25 mouse cellular contexts compared by ENCODE assay signal in genomic region chr10:43611081-43611480, GRCm38 (mm10). TPM values are rescaled to one million over a fixed set of nuclear protein-coding genes. Genes with fewer than 3 reads are reported as not detected.
DNase-seq lines count a peak whose midpoint lies in the region; ATAC-seq and TF ChIP-seq lines count a peak whose summit lies in the region.
"Had no signal": no experiment of that assay in that cellular context is flagged by ENCODE, and none has a peak within 500 bp of the region (broad histone marks: within the 10 kb centered on the region; RNA-seq: fewer than 3 reads in every experiment).

No protein-coding gene starts in this region.

- dilution Hi-C loops in CH12.LX (cut with MboI; ENCODE audit: extremely low pct_ligation_motif_present, extremely low pct_unique_long_range_greater_than_20kb, low sequenced_read_pairs), result no loop called here

- TF ChIP-seq EP300 in CH12.LX (IDR thresholded peaks at IDR 0.05; ENCODE audit: low read length), result no peak
- TF ChIP-seq EP300 in liver, embryonic 14.5 days (IDR thresholded peaks at IDR 0.05; ENCODE audit: low read depth), result peak; percentile 85

- H3K9me3 ChIP-seq in CH12.LX (replicated peaks; ENCODE audit: low read length), result peaks cover 2% of the 10 kb centered on the region
- H3K9me3 ChIP-seq in erythroblast, embryonic 14.5 days (ENCODE audit: control insufficient read depth, low read length), result peaks cover 10% of the 10 kb centered on the region
- no peaks in the 10 kb centered on the region for H3K9me3 ChIP-seq in liver, embryonic 14.5 days (ENCODE audit: control insufficient read depth, low read length)
- no peaks in the 10 kb centered on the region for H3K9me3 ChIP-seq in midbrain, embryonic 10.5 days (replicated peaks)
- H3K9me3 ChIP-seq: embryonic facial prominence, embryonic 10.5 days; forebrain, embryonic 12.5 days; G1E; kidney, embryonic 15.5 days; neural tube, embryonic 15.5 days had no signal

- H3K27ac ChIP-seq in CH12.LX (ENCODE audit: insufficient read depth, low read depth), result no peak overlapping the region
- H3K27ac ChIP-seq in liver, embryonic 14.5 days, result peak overlapping the region; percentile 99
- no peak overlapping the region for H3K27ac ChIP-seq in midbrain, embryonic 10.5 days (replicated peaks)
- H3K27ac ChIP-seq: embryonic facial prominence, embryonic 10.5 days; forebrain, embryonic 12.5 days; gastrocnemius, adult 2 months; kidney, embryonic 15.5 days; macrophage; neural tube, embryonic 15.5 days had no signal

- TF ChIP-seq CTCF in CH12.LX (conservative IDR thresholded peaks at IDR 0.05 in 1 of 2, IDR thresholded peaks at IDR 0.05 in 1 of 2; ENCODE audit: low read depth in 2 of 2, low read length in 2 of 2), result no peak
- TF ChIP-seq CTCF in liver, embryonic 14.5 days (IDR thresholded peaks at IDR 0.05; ENCODE audit: low read depth), result no peak

- ATAC-seq in liver, embryonic 14.5 days (ENCODE audit: insufficient read depth), result peak; percentile 7; the same call in 1 of the 2 replicates
- ATAC-seq in CD4-positive, CD25-positive, alpha-beta regulatory T cell, adult 4 months, result no peak
- ATAC-seq: intestine, postnatal 0 days; lung, postnatal 0 days had no signal

- no peak overlapping the region for H3K9ac ChIP-seq in CH12.LX (ENCODE audit: insufficient read depth, low read depth)
- peak overlapping the region; percentile 62 for H3K9ac ChIP-seq in liver, embryonic 14.5 days (replicated peaks)
- H3K9ac ChIP-seq: forebrain, embryonic 12.5 days; kidney, embryonic 15.5 days; neural tube, embryonic 15.5 days had no signal

- H3K4me3 ChIP-seq in CH12.LX (replicated peaks in 1 of 3; ENCODE audit: low read depth in 2 of 3, low read length in 2 of 3, poor library complexity in 1 of 3), result no peak overlapping the region
- H3K4me3 ChIP-seq in erythroblast, embryonic 14.5 days (replicated peaks), result peak overlapping the region; percentile 37
- H3K4me3 ChIP-seq in liver, embryonic 14.5 days (ENCODE audit: insufficient read depth in 1 of 2, low read depth in 2 of 2, low read length in 2 of 2), result no peak overlapping the region
- H3K4me3 ChIP-seq in midbrain, embryonic 10.5 days, result no peak overlapping the region
- H3K4me3 ChIP-seq: embryonic facial prominence, embryonic 10.5 days; forebrain, embryonic 12.5 days; gastrocnemius, adult 2 months; kidney, embryonic 15.5 days; neural tube, embryonic 15.5 days had no signal

- H3K36me3 ChIP-seq in CH12.LX (replicated peaks in 1 of 2; ENCODE audit: control insufficient read depth in 1 of 2, insufficient read depth in 1 of 2, low read length in 1 of 2), result no peaks in the 10 kb centered on the region
- H3K36me3 ChIP-seq in erythroblast, embryonic 14.5 days (ENCODE audit: control insufficient read depth), result peaks cover 80% of the 10 kb centered on the region
- H3K36me3 ChIP-seq in liver, embryonic 14.5 days (replicated peaks; ENCODE audit: control insufficient read depth, insufficient read depth, low read depth), result peaks cover 22% of the 10 kb centered on the region
- no peaks in the 10 kb centered on the region for H3K36me3 ChIP-seq in midbrain, embryonic 10.5 days
- H3K36me3 ChIP-seq: embryonic facial prominence, embryonic 10.5 days; forebrain, embryonic 12.5 days; G1E; kidney, embryonic 15.5 days; neural tube, embryonic 15.5 days had no signal

- no peak overlapping the region for H3K4me2 ChIP-seq in CH12.LX (ENCODE audit: insufficient read depth, low read depth, poor library complexity, severe bottlenecking)
- H3K4me2 ChIP-seq in liver, embryonic 14.5 days (ENCODE audit: low read depth), result peak overlapping the region; percentile 59
- H3K4me2 ChIP-seq: forebrain, embryonic 12.5 days; heart, embryonic 11.5 days; kidney, embryonic 15.5 days; neural tube, embryonic 15.5 days had no signal

- TF ChIP-seq RAD21 in CH12.LX (IDR thresholded peaks at IDR 0.05; ENCODE audit: low read depth, low read length), result no peak

- H3K79me2 ChIP-seq in CH12.LX (replicated peaks; ENCODE audit: control insufficient read depth, extremely low read depth, insufficient read depth, poor library complexity, severe bottlenecking), result no peaks in the 10 kb centered on the region

- H3K4me1 ChIP-seq in CH12.LX (ENCODE audit: control insufficient read depth in 1 of 2, insufficient read depth in 2 of 2), result peaks cover 0 to 3% of the 10 kb centered on the region in 2 experiments; a peak in 1 of 4 replicates
- peaks cover 94% of the 10 kb centered on the region for H3K4me1 ChIP-seq in erythroblast, embryonic 14.5 days (ENCODE audit: control insufficient read depth)
- H3K4me1 ChIP-seq in liver, embryonic 14.5 days (replicated peaks; ENCODE audit: control insufficient read depth in 2 of 2, insufficient read depth in 2 of 2, low read length in 1 of 2), result peaks cover 69 to 70% of the 10 kb centered on the region in 2 experiments
- no peaks in the 10 kb centered on the region for H3K4me1 ChIP-seq in midbrain, embryonic 10.5 days
- H3K4me1 ChIP-seq: embryonic facial prominence, embryonic 10.5 days; forebrain, embryonic 12.5 days; kidney, embryonic 15.5 days; neural tube, embryonic 15.5 days had no signal

- TF ChIP-seq POLR2A in CH12.LX (IDR thresholded peaks at IDR 0.05; ENCODE audit: low read depth, low read length), result no peak

- no peaks in the 10 kb centered on the region for H3K27me3 ChIP-seq in CH12.LX (replicated peaks)
- H3K27me3 ChIP-seq in erythroblast, embryonic 14.5 days (ENCODE audit: control insufficient read depth), result no peaks in the 10 kb centered on the region
- no peaks in the 10 kb centered on the region for H3K27me3 ChIP-seq in liver, embryonic 14.5 days (ENCODE audit: control insufficient read depth, insufficient read depth, low read length)
- no peaks in the 10 kb centered on the region for H3K27me3 ChIP-seq in midbrain, embryonic 10.5 days (ENCODE audit: low read depth, poor library complexity, severe bottlenecking)
- H3K27me3 ChIP-seq: kidney, embryonic 15.5 days; neural tube, embryonic 15.5 days had no signal

- in situ Hi-C loops in CH12.LX (cut with MboI; ENCODE audit: low pct_ligation_motif_present, low pct_unique_long_range_greater_than_20kb, low sequenced_read_pairs), result no loop called here

- DNase-seq in CH12.LX (ENCODE audit: extremely low read depth) (no peak), MN1 (ENCODE audit: low spot score) (peak; percentile 20)
- DNase-seq in liver, embryonic 14.5 days (ENCODE audit: low read depth in 3 of 3, low spot score in 3 of 3), result peak; percentile 73 to 80 (median 73)
- DNase-seq in adrenal gland, adult (ENCODE audit: inconsistent age in 2 of 2, low spot score in 1 of 2), result no peak
- DNase-seq in midbrain, embryonic 10.5 days (ENCODE audit: low spot score), result no peak
- no peak for DNase-seq in kidney, postnatal 36 days
- DNase-seq: adrenal gland, postnatal 14 days; cerebellum, adult 11 months; cerebellum, postnatal 10 days; gastrocnemius, adult 2 months; heart, postnatal 10 days; layer of hippocampus, adult 9-11 months; right cerebral cortex, adult 18-20 months; thymus, postnatal 14 days had no signal

TF ChIP-seq in CH12.LX, 34 proteins besides CTCF, POLR2A, EP300 and RAD21:
- TF ChIP-seq E2F4 (IDR thresholded peaks at IDR 0.05; ENCODE audit: insufficient replicate concordance, low read depth, low read length), result no peak
- TF ChIP-seq ZNF384 (IDR thresholded peaks at IDR 0.05; ENCODE audit: low read depth, low read length), result 0 out of 2 replicates have a peak, but pooled peaks have one; percentile 45

RNA-seq across cellular contexts. Expression of gene Cd24a, which starts 33.0 kb away (rescaled TPM):
- total RNA-seq in CH12.LX (2012; rRNA removed) (469 and 899 TPM in 2 replicates), CH12.LX (2014; rRNA removed) (2,721 and 2,766 TPM in 2 replicates)
- polyA plus RNA-seq in CH12.LX (2012; ENCODE audit: insufficient read length, low read depth), result 1,820 and 2,120 TPM in 2 replicates
- polyA plus RNA-seq in erythroblast, embryonic 14.5 days (2012), result 286 and 348 TPM in 2 replicates
- polyA plus RNA-seq in liver, embryonic 14.5 days (2012; rRNA removed), result 977 and 1,014 TPM in 2 replicates
- 1,175 and 1,210 TPM in 2 replicates for polyA plus RNA-seq in liver, embryonic 14.5 days (2014; fragmentation: Nextera tagmentation; extraction: Ambion mirVana)
- polyA plus RNA-seq in CD4-positive, CD25-positive, alpha-beta regulatory T cell, adult 4 months (2017; shearing (Covaris generic)), result 1 to 10 TPM in 1 of 2 experiments, under 1 TPM in 1; 0.58 to 2.8 TPM
- polyA plus RNA-seq in midbrain, embryonic 10.5 days (2016; fragmentation: Nextera tagmentation; extraction: Ambion mirVana), result 269 and 314 TPM in 2 replicates

Comparison
In these comparisons a context has a peak if more than half of its experiments do, and no peak if none do; other contexts are left out.
1. DNase-seq: peak in MN1 (single experiment) and liver, embryonic 14.5 days (3 of 3); none in CH12.LX (single experiment), adrenal gland, adult (0 of 2), midbrain, embryonic 10.5 days (single experiment) and kidney, postnatal 36 days (0 of 2).
2. RNA of gene Cd24a, which starts 33.0 kb away (polyA plus RNA-seq): 1,820 to 2,120 TPM in CH12.LX, 977 to 1,210 TPM in liver, embryonic 14.5 days, 286 to 348 TPM in erythroblast, embryonic 14.5 days and 269 to 314 TPM in midbrain, embryonic 10.5 days; 0.58 to 2.8 TPM in CD4-positive, CD25-positive, alpha-beta regulatory T cell, adult 4 months; every median in the first group is over 10 times any median in the second.